Mouse (Mus musculus) heart, adult 2 months (tissue): ENCODE results near the gene Nat8f4. TPM values are rescaled to one million over a fixed set of nuclear protein-coding genes. Genes with fewer than 3 reads are reported as not detected.

Experiments used
- DNase-seq, 2 experiments: peaks; one replicate each; pipeline ENCODE4 v3.0.0; 2021
- H3K27ac ChIP-seq: fragments of 200-600 bp; 2 replicates; pipeline ENCODE4 v1.8.1; 2022
- H3K27me3 ChIP-seq: fragments of 200-500 bp; 2 replicates; pipeline ENCODE4 v1.6.1; 2012; ENCODE audit warnings: mild to moderate bottlenecking, low read length, inconsistent platforms, mixed read lengths; ENCODE audit not compliant: control insufficient read depth, insufficient read depth
- H3K36me3 ChIP-seq: fragments of 200-500 bp; 2 replicates; pipeline ENCODE4 v1.6.1; 2012; ENCODE audit warnings: low read length, inconsistent platforms; ENCODE audit not compliant: control insufficient read depth, insufficient read depth
- H3K4me1 ChIP-seq: fragments of 200-500 bp; 2 replicates; pipeline ENCODE4 v1.6.1; 2011; ENCODE audit warnings: low read length; ENCODE audit not compliant: control insufficient read depth, insufficient read depth
- H3K4me3 ChIP-seq: fragments of 200-600 bp; 2 replicates; pipeline ENCODE4 v1.8.1; 2022
- H3K79me2 ChIP-seq: fragments of 200-500 bp; replicated peaks from 2 replicates; pipeline ENCODE4 v1.6.1; 2012; ENCODE audit warnings: mild to moderate bottlenecking, inconsistent platforms, low read length, moderate library complexity, mixed read lengths; ENCODE audit not compliant: control insufficient read depth, insufficient read depth
- H3K9ac ChIP-seq: fragments of 200-500 bp; 2 replicates; pipeline ENCODE4 v1.6.1; 2012; ENCODE audit warnings: low read depth, mild to moderate bottlenecking, control low read depth, inconsistent platforms, low read length, mixed read lengths
- CTCF ChIP-seq: fragments of 200-600 bp; IDR thresholded peaks from 2 replicates; pipeline ENCODE4 v1.8.1; 2022; ENCODE audit warnings: antibody characterized with exemption, mild to moderate bottlenecking, moderate library complexity
- EP300 ChIP-seq: fragments of 200-500 bp; IDR thresholded peaks from 2 replicates; pipeline ENCODE4 v1.6.1; 2011; ENCODE audit warnings: low read depth, low read length, control low read depth; ENCODE audit not compliant: insufficient read depth
- POLR2A ChIP-seq: fragments of 200-500 bp; IDR thresholded peaks from 2 replicates; pipeline ENCODE4 v1.6.1; 2011; ENCODE audit warnings: mild to moderate bottlenecking, low read depth, low read length, control low read depth; ENCODE audit not compliant: insufficient read depth
- WGBS: fragments of 180-500 bp; shearing (Covaris S2); methylation state at CpG from one replicate; pipeline ENCODE4 v1.1.7; 2018; 5-methylcytosine and 5-hydroxymethylcytosine counted together
- intact Hi-C: fragments of 180-260 bp; cut with DNase I; formaldehyde crosslinking; loops from one replicate; pipeline ENCODE4 v1.15.1; 2025
- polyA plus RNA-seq: library from polyadenylated mRNA; depleted of rRNA; stranded (reverse); fragments of >200 nt; gene quantifications from 2 replicates; pipeline ENCODE4 v1.2.3, GENCODE M21; 2012
- total RNA-seq, 2 experiments: library from RNA; stranded (reverse); gene quantifications; 2 replicates each; pipeline ENCODE4 v1.2.3; 2021

Gene Nat8f4
- total and polyA plus RNA-seq, 3 experiments = 0.66 to 0.76 (median 0.73) TPM

DNA sequence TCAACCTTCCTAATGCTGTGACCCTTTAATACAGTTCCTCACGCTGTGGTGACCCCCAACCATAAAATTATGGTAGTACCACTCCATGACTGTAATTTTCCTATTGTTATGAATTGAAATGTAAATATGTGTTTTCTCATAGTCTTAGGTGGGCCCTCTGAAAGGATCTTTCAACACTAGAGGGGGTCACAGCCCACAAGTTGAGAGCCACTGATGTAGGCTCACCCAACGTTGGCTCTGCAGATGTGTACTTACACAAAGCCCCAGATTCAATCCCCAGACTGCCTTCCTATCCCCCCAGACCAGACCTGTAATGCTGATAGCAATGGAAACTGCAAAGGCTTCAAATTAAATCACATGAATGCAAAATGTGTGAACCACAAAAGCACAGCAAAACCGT is 31.0 kb upstream of the Nat8f4 start:
- 70% methylated on average over 3 of the region's 3 CpGs for WGBS
- Histone ChIP-seq H3K9ac (no peak overlapping the region), H3K27me3 (no peaks in the 10 kb centered on the region), H3K79me2 (no peaks in the 10 kb centered on the region), H3K36me3 (no peaks in the 10 kb centered on the region), H3K4me1 (peaks cover 5% of the 10 kb centered on the region), H3K4me3 (no peak overlapping the region), H3K27ac (no peak overlapping the region)
- intact Hi-C loops = loop anchor here (1.0 to 2.0 kb wide), 2 partner anchors 69 to 74 kb away; no protein-coding TSS in a partner anchor
- TF ChIP-seq POLR2A (no peak), EP300 (no peak), CTCF (no peak)
- DNase-seq = no peak

DNA sequence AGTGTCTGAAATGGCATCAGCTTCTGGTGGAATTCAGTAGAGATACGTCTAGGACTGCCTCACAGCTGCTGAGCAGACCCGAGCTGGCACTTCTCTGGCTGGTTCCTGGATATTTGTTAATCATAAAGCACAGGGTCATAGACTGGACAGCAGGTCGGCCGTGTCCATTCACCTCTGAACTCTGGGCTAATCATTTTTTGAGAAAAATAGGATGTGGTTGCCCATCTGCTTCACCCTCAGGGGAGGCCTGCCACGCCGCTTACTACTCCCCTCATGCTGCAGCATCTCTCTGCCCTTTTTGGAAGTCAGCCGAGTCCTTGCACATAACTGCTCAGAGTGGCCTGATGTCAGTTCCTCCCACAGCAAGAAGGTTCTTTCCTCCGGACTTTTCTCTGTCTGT is 29.4 kb upstream of the Nat8f4 start:
- 72% methylated on average over 8 of the region's 8 CpGs for WGBS
- Histone ChIP-seq H3K9ac (no peak overlapping the region), H3K27me3 (no peaks in the 10 kb centered on the region), H3K4me1 (peaks cover 5% of the 10 kb centered on the region), H3K79me2 (no peaks in the 10 kb centered on the region), H3K27ac (no peak overlapping the region), H3K36me3 (no peaks in the 10 kb centered on the region), H3K4me3 (no peak overlapping the region)
- intact Hi-C loops = no loop called here
- no peak for DNase-seq
- TF ChIP-seq EP300 (no peak), POLR2A (no peak), CTCF (no peak)

DNA sequence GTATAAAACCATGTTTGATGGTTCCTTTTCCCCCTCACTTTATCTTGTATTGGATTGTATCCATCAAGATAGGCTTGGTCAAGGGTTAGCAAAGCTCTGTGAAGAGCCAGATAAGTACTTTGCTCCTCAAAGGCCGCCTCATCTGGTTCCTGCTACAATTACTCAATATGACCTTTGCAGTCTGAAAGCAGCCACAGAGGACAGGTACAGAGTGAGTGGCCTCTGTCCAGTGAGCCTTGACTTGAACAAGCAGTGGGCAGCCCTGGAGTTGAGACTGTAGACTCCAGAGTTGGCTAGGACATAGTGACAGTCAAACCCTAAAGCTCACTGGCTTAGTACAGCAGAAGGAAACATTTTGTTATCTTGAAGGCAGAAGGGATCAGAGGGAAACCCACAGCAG is 24.6 kb upstream of the Nat8f4 start:
- no peaks in the 10 kb centered on the region; the same call in 1 of the 2 replicates for H3K36me3 ChIP-seq

DNA sequence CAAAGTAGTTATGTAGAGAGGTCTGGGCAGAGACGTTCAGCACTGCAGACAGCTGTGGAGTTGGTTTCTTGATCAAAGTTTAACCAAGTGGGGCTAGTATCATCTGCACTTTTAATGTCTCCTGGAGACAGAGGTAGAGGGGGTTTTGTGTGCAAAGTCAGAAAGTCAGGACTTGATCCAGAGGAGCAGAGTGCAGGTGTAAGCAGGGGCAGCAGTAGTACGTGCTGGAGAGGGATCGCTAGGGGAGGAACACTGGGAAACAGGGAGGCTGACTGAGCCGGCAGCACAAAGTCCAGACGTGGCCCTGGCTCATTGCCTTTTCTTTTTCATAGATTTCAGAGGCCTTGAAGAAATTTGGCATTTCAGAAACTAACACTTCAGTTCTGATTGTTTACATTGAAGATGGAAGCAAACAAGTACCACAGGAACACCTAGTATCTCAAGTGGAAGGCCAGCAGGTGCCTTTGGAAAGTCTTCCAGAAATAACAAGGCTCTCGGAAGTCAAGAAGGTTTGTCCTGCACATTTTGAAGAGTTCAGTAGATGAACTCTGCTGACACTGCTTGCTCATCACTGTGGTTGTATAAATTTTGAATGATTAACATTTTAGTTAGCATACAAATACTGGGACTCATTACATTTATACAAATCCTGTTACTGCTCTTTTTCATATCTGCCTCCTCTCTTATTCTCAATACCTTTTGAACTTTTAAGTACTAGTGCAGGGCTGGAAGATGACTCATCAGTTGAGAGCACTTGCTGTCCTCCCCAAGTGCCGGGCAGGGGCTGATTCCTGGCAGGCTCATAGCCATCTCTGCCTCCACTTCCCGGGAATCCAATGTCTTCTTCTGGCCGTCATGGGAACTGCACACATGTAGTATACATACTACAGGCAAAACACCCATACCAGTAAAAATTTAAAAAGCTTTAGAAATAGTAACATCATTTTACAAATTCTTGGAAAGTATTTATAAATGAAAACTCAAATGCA is 23.1 kb upstream of the Nat8f4 start:
- H3K27me3 ChIP-seq = no peaks in the 10 kb centered on the region
- H3K4me3 ChIP-seq = no peak overlapping the region
- WGBS = 87% methylated on average over 9 of the region's 9 CpGs
- intact Hi-C loops = no loop called here
- H3K9ac ChIP-seq = no peak overlapping the region
- DNase-seq = no peak
- no peaks in the 10 kb centered on the region for H3K4me1 ChIP-seq
- no peaks in the 10 kb centered on the region; the same call in 1 of the 2 replicates for H3K36me3 ChIP-seq
- no peak overlapping the region for H3K27ac ChIP-seq
- TF ChIP-seq EP300 = no peak
- no peak for TF ChIP-seq CTCF
- no peak for TF ChIP-seq POLR2A
- H3K79me2 ChIP-seq = no peaks in the 10 kb centered on the region

More for the DNA sequence above, 24.6 kb upstream of the Nat8f4 start:
- Histone ChIP-seq H3K9ac (no peak overlapping the region), H3K4me1 (no peaks in the 10 kb centered on the region), H3K4me3 (no peak overlapping the region), H3K79me2 (no peaks in the 10 kb centered on the region), H3K27me3 (no peaks in the 10 kb centered on the region), H3K27ac (no peak overlapping the region)
- intact Hi-C loops = no loop called here
- no peak for DNase-seq
- TF ChIP-seq CTCF = no peak
- no peak for TF ChIP-seq EP300
- TF ChIP-seq POLR2A = no peak
- 72% methylated on average over 1 of the region's 1 CpGs for WGBS

DNA sequence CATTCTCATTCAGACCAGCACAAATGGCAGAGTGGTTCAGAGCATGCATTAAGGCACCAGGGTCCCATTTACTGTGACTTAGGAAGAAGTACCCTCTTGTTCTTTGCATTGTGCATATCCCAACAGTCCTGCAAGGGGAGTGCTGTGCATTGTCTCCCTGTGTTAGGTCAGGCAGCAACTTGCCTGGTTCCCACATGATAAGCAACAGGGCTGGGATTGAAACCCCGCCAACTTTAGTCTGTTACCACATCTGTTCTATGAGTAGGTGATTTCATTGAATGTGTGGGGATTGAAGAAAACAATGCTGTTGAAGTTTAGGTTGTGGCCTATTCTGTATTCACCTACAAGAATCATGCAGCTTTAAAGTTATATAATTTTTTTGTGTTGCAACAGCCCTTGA is 22.0 kb upstream of the Nat8f4 start:
- 64% methylated on average over 1 of the region's 1 CpGs for WGBS
- Histone ChIP-seq H3K27me3 (no peaks in the 10 kb centered on the region), H3K4me1 (no peaks in the 10 kb centered on the region), H3K4me3 (no peak overlapping the region), H3K9ac (no peak overlapping the region), H3K79me2 (no peaks in the 10 kb centered on the region), H3K36me3 (no peaks in the 10 kb centered on the region; the same call in 1 of the 2 replicates), H3K27ac (no peak overlapping the region)
- intact Hi-C loops = no loop called here
- no peak for DNase-seq
- no peak for TF ChIP-seq POLR2A
- TF ChIP-seq EP300 = no peak
- no peak for TF ChIP-seq CTCF

DNA sequence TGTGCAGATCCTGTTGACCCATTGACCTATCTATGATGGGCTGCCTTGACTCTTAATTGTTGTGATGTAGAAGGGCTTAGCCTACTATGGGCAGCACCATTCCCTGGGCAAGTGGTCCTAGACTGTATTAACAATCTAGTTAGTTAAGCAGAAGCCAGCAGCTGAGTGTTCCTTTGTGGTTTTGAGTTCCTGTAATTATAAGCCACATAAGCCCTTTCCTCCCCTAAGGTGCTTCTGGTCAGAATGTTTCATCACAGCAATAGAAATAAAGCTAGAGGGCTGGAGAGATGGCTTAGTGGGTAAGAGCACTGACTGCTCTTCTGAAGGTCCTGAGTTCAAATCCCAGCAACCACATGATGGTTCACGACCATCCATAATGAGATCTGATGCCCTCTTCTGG is 19.0 kb upstream of the Nat8f4 start:
- Histone ChIP-seq H3K36me3 (no peaks in the 10 kb centered on the region; the same call in 1 of the 2 replicates), H3K27me3 (no peaks in the 10 kb centered on the region), H3K4me1 (no peaks in the 10 kb centered on the region), H3K79me2 (no peaks in the 10 kb centered on the region), H3K4me3 (no peak overlapping the region), H3K9ac (no peak overlapping the region), H3K27ac (no peak overlapping the region)
- DNase-seq = no peak
- intact Hi-C loops = no loop called here
- TF ChIP-seq POLR2A (no peak), CTCF (no peak), EP300 (no peak)
- WGBS = 84% methylated on average over 1 of the region's 1 CpGs
